Comparison of ENCODE assay signal across 9 mouse cellular contexts in the genomic region with DNA sequence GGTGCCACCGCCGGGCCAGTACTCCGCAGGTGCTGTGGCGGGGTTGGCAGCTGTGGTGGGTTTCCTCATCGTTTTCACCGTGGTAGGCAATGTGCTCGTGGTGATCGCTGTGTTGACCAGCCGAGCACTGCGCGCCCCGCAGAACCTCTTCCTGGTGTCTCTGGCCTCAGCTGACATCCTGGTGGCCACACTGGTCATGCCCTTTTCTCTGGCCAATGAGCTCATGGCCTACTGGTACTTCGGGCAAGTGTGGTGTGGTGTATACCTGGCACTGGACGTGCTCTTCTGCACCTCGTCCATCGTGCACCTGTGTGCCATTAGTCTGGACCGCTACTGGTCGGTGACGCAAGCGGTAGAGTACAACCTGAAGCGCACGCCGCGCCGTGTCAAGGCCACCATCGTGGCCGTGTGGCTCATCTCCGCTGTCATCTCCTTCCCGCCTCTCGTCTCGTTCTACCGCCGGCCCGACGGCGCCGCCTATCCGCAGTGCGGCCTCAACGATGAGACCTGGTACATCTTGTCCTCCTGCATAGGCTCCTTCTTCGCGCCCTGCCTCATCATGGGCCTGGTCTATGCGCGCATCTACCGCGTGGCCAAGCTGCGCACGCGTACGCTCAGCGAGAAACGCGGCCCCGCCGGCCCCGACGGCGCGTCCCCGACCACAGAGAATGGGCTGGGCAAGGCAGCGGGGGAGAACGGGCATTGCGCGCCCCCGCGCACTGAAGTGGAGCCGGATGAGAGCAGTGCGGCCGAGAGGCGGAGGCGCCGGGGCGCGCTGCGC. TPM values are rescaled to one million over a fixed set of nuclear protein-coding genes. Genes with fewer than 3 reads are reported as not detected.
DNase-seq lines count a peak whose midpoint lies in the region; ATAC-seq lines count a peak whose summit lies in the region.
"Had no signal": no experiment of that assay in that cellular context is flagged by ENCODE, and none has a peak within 500 bp of the region (broad histone marks: within the 10 kb centered on the region; RNA-seq: fewer than 3 reads in every experiment).

No protein-coding gene starts in this region.

- H3K9ac ChIP-seq in hindbrain, embryonic 14.5 days = peak overlapping the region; percentile 60
- peak overlapping the region; percentile 48; the same call in 1 of the 2 replicates for H3K9ac ChIP-seq in neural tube, embryonic 11.5 days (ENCODE audit: low read length)

- 0 out of 2 replicates have a peak overlapping the region, but pooled peaks have one; percentile 50 for H3K27ac ChIP-seq in heart, embryonic 10.5 days
- no peak overlapping the region for H3K27ac ChIP-seq in hindbrain, embryonic 14.5 days
- no peak overlapping the region for H3K27ac ChIP-seq in neural tube, embryonic 11.5 days (ENCODE audit: low read depth, low read length)

- peak overlapping the region; percentile 73 for H3K4me3 ChIP-seq in heart, embryonic 10.5 days
- peak overlapping the region; percentile 48 for H3K4me3 ChIP-seq in hindbrain, embryonic 14.5 days (replicated peaks; ENCODE audit: low read length)
- peak overlapping the region; percentile 36 for H3K4me3 ChIP-seq in neural tube, embryonic 11.5 days (ENCODE audit: low read depth, low read length)

- no peak for DNase-seq in heart, embryonic 10.5 days (ENCODE audit: low spot score)
- DNase-seq in heart, adult 11 months = no peak
- DNase-seq in Muller cell, postnatal 12 days (ENCODE audit: inconsistent ontology term) = peak; percentile 22
- peak; percentile 44 for DNase-seq in embryo, embryonic 11 days
- peak; percentile 38 for DNase-seq in hindbrain, embryonic 14.5 days (ENCODE audit: low spot score)
- DNase-seq in left cerebral cortex, postnatal 10 days (ENCODE audit: extremely low spot score in 1 of 2, low spot score in 2 of 2) = peak; percentile 36 to 58
- peak; percentile 33 for DNase-seq in neural tube, embryonic 11.5 days (ENCODE audit: low spot score)
- DNase-seq in thymus, postnatal 36 days = no peak

- peaks cover 25% of the 10 kb centered on the region for H3K4me1 ChIP-seq in heart, embryonic 10.5 days
- peaks cover 3% of the 10 kb centered on the region; the same call in 1 of the 2 replicates for H3K4me1 ChIP-seq in hindbrain, embryonic 14.5 days (replicated peaks; ENCODE audit: control insufficient read depth, insufficient read depth, low read length)
- H3K4me1 ChIP-seq in neural tube, embryonic 11.5 days (ENCODE audit: control insufficient read depth, insufficient read depth, low read length) = 0 out of 2 replicates have a peak, but pooled peaks cover 4% of the 10 kb centered on the region

- H3K27me3 ChIP-seq in heart, embryonic 10.5 days (ENCODE audit: insufficient read depth, poor library complexity, severe bottlenecking) = peaks cover 100% of the 10 kb centered on the region
- H3K27me3 ChIP-seq in hindbrain, embryonic 14.5 days (ENCODE audit: control insufficient read depth, insufficient read depth, low read length) = peaks cover 67% of the 10 kb centered on the region
- peaks cover 60% of the 10 kb centered on the region for H3K27me3 ChIP-seq in neural tube, embryonic 11.5 days (ENCODE audit: control insufficient read depth, insufficient read depth, low read length)

- intact Hi-C loops in left cerebral cortex, postnatal 10 days (cut with DNase I) = loop anchor here (5.0 kb wide), 1 partner anchor 67 kb away; no protein-coding TSS in a partner anchor

- peak; percentile 51 for ATAC-seq in hindbrain, embryonic 14.5 days (ENCODE audit: low FRiP score)
- ATAC-seq in neural tube, embryonic 11.5 days (ENCODE audit: insufficient read depth, low FRiP score, low TSS enrichment) = no peak

- 4% methylated on average over 75 of the region's 75 CpGs for WGBS in heart, embryonic 10.5 days
- WGBS in hindbrain, embryonic 14.5 days = 4% methylated on average over 74 of the region's 75 CpGs
- WGBS in neural tube, embryonic 11.5 days = 5% methylated on average over 75 of the region's 75 CpGs

- H3K9me3 ChIP-seq in heart, embryonic 10.5 days = no peaks in the 10 kb centered on the region
- H3K9me3 ChIP-seq in hindbrain, embryonic 14.5 days (ENCODE audit: control insufficient read depth, low read length) = no peaks in the 10 kb centered on the region
- no peaks in the 10 kb centered on the region for H3K9me3 ChIP-seq in neural tube, embryonic 11.5 days (ENCODE audit: control insufficient read depth, low read length)

- peak overlapping the region; percentile 90 for H3K4me2 ChIP-seq in hindbrain, embryonic 14.5 days (replicated peaks)
- peak overlapping the region; percentile 80 for H3K4me2 ChIP-seq in neural tube, embryonic 11.5 days (ENCODE audit: low read depth)

- no peaks in the 10 kb centered on the region for H3K36me3 ChIP-seq in heart, embryonic 10.5 days
- no peaks in the 10 kb centered on the region for H3K36me3 ChIP-seq in hindbrain, embryonic 14.5 days (replicated peaks; ENCODE audit: control insufficient read depth, insufficient read depth)
- H3K36me3 ChIP-seq in neural tube, embryonic 11.5 days (ENCODE audit: control insufficient read depth, insufficient read depth, low read length) = no peaks in the 10 kb centered on the region

RNA-seq across cellular contexts. Expression of a gene that starts 2.1 kb away (rescaled TPM):
- polyA plus RNA-seq in heart, embryonic 10.5 days (2016; fragmentation: Nextera tagmentation; extraction: Ambion mirVana) = 0.06 and 0.29 TPM in 2 replicates
- polyA plus RNA-seq in hindbrain, embryonic 14.5 days (2014; fragmentation: Nextera tagmentation; extraction: Ambion mirVana) = 0.67 and 1.1 TPM in 2 replicates
- 10 to 100 TPM in 1 of 2 experiments, 1 to 10 TPM in 1; 6.5 to 12.0 TPM for total RNA-seq in left cerebral cortex, postnatal 10 days (2021)
- polyA plus RNA-seq in neural tube, embryonic 11.5 days (2014; fragmentation: Nextera tagmentation; extraction: Ambion mirVana) = 0.22 and 0.28 TPM in 2 replicates
- polyA plus RNA-seq: C2C12 had no signal

Comparison
In these comparisons a context has a peak if more than half of its experiments do, and no peak if none do; other contexts are left out.
1. DNase-seq: peak in Muller cell, postnatal 12 days (single experiment), embryo, embryonic 11 days (single experiment), hindbrain, embryonic 14.5 days (single experiment), left cerebral cortex, postnatal 10 days (2 of 2) and neural tube, embryonic 11.5 days (single experiment); none in heart, embryonic 10.5 days (single experiment), heart, adult 11 months (single experiment) and thymus, postnatal 36 days (0 of 2).
2. Peak in every context shown above with its lines, with median percentiles within 50 percentile points of each other: H3K4me3 ChIP-seq.